Mouse (Mus musculus) brown adipose tissue, adult 24 weeks (tissue): Measurements from ENCODE around the gene Slc25a20. TPM values are rescaled to one million over a fixed set of nuclear protein-coding genes. Genes with fewer than 3 reads are reported as not detected.
"Not testable (repeated sequence)": the region's sequence is repeated elsewhere in the genome, so short reads cannot be mapped to it uniquely, and the experiment has no call there.

ENCODE experiments used
- H3K27ac ChIP-seq: fragments of 200-500 bp; replicated peaks from 2 replicates; pipeline ENCODE4 v1.5.1; 2012; ENCODE audit warnings: low read depth, mild to moderate bottlenecking, low read length
- H3K4me1 ChIP-seq: fragments of 200-500 bp; 2 replicates; pipeline ENCODE4 v1.6.1; 2012; ENCODE audit warnings: low read length, mixed read lengths; ENCODE audit not compliant: control insufficient read depth, insufficient read depth, insufficient read length
- H3K4me3 ChIP-seq: fragments of 200-500 bp; 2 replicates; pipeline ENCODE4 v1.5.1; 2012; ENCODE audit warnings: low read depth, mild to moderate bottlenecking, low read length, moderate library complexity; ENCODE audit not compliant: insufficient read depth
- polyA plus RNA-seq: library from polyadenylated mRNA; stranded (reverse); fragments of >200 nt; gene quantifications from 2 replicates; pipeline ENCODE4 v1.2.4, GENCODE M21; 2012; ENCODE audit not compliant: missing spikeins, insufficient read depth, insufficient read length

Slc25a20 gene
- polyA plus RNA-seq, 1 experiment: 591 TPM

DNA sequence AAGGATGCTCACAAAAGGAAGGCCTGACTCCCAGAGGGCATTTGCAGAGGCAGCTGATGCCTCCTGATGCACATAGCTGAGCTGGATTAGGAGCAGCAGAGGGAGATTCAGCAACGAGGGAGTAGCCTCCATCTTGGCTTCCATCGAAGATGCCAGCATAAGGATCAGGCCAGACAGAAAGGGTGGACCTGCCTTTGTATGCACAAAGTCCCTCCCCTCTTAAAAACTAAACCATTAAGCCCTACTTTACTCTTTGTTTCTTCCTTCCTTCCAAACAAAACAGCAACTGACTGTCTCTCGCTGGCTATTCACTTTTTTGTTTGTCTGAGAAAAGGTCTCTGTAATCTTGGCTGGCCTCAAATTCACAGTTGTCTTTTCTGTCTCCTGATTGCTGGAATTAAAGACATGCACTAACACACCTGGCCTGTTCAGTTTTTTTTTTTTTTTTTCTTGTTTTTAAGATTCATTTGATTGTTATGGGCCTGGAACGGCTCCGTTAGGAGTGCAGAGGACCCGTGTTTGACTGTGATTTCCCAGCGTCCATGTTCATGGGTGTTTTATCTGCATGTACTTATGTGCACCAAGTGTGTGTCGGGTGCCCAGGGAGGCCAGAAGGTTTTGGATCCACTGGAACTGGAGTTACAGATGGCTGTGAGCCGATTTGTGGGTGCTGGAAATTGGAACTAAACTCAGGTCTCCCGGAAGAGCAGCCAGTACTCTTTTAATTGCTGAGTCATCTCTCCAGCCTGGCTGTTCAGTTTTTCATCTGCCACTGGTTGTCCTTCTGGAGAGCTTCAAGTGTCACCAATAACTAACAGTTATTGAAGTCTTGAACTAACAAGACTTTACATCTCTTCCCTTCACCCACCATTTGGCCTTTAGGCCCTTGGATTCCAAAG, 7.1 kb upstream of the Slc25a20 start:
- H3K4me3 ChIP-seq: no peak overlapping the region
- no peaks in the 10 kb centered on the region for H3K4me1 ChIP-seq
- no peak overlapping the region; the same call in none of the 2 replicates for H3K27ac ChIP-seq

- H3K4me3 ChIP-seq: not testable (repeated sequence)
These were observed 6.0 kb upstream of the Slc25a20 start for GRCm38 (mm10) chr9:108655865-108656264.

GRCm38 (mm10) chr9:108662660-108663059, 772 bp downstream of the Slc25a20 start:
- H3K27ac ChIP-seq: peak overlapping the region; percentile 96
- H3K4me1 ChIP-seq: no peaks in the 10 kb centered on the region
- peak overlapping the region; percentile 94 for H3K4me3 ChIP-seq

More at GRCm38 (mm10) chr9:108655865-108656264, 6.0 kb upstream of the Slc25a20 start:
- not testable (repeated sequence) for H3K4me1 ChIP-seq, H3K27ac ChIP-seq

DNA sequence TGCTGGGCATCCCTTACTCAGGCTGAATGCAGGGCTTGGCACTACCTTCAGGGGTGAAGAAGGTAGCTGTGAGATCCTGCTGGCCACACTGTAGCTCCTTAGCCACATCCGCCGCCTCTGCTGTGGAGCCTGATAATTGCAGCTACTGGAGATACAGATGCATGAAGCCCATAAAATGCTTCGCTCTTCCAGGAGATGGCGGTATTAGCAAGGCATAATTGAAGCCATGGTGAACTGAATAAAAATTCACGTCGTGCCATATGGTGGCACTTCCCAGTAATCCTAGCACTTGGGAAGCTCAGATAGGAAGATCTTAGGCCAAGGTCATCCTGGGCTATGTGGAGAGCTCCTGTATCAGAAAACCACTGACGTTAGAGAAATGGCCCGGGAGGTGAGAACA, 8.0 kb downstream of the Slc25a20 start:
- H3K27ac ChIP-seq: no peak overlapping the region
- no peaks in the 10 kb centered on the region for H3K4me1 ChIP-seq
- H3K4me3 ChIP-seq: no peak overlapping the region

- no peak overlapping the region for H3K27ac ChIP-seq
- no peaks in the 10 kb centered on the region for H3K4me1 ChIP-seq
- H3K4me3 ChIP-seq: no peak overlapping the region
These were observed 11.3 kb downstream of the Slc25a20 start for GRCm38 (mm10) chr9:108673151-108673550.

DNA sequence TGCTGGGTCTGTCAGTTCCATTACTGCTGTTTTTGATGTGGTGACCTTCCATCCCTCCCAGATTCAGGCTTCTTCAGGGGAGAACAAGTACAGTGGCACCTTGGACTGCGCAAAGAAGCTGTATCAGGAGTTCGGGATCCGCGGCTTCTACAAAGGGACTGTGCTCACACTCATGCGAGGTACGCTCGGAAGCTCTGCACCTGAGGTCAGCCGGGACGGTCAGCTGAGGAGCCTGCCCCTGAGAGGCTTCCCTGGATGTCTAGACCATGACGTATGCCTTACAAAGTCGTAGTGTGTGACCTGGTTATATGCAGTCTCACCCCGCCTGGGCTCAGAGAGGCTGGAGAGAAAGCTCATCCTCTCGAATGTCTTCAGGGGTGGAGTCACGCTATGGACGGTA, 18.1 kb downstream of the Slc25a20 start:
- no peaks in the 10 kb centered on the region for H3K4me1 ChIP-seq
- no peak overlapping the region for H3K27ac ChIP-seq
- no peak overlapping the region for H3K4me3 ChIP-seq

GRCm38 (mm10) chr9:108686475-108686887, 24.6 kb downstream of the Slc25a20 start:
- no peak overlapping the region for H3K27ac ChIP-seq
- H3K4me1 ChIP-seq: no peaks in the 10 kb centered on the region
- H3K4me3 ChIP-seq: no peak overlapping the region

DNA sequence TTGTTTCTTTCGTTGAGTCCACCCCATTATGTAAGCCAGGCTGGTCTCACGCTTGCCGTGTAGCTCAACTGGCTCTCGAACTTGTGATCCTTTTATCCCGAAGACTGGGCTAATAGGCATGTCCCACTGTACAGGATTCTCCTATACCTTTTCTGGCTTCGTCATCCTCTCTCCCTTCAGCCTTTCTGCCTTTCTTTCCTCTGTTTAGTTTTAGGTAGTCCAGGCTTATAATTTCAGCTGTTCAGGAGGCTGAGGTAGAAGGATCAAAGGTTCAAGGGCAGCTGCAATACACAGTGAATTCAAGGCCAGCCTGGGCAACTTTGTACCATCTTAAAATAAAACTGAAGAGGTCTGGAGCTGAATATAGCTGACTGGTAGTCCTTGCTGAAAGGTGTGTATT, 25.3 kb downstream of the Slc25a20 start:
- Histone ChIP-seq H3K27ac (no peak overlapping the region), H3K4me1 (no peaks in the 10 kb centered on the region), H3K4me3 (no peak overlapping the region)

- no peak overlapping the region for H3K27ac ChIP-seq
- H3K4me3 ChIP-seq: no peak overlapping the region
- H3K4me1 ChIP-seq: no peaks in the 10 kb centered on the region
These were observed 25.8 kb downstream of the Slc25a20 start for GRCm38 (mm10) chr9:108687686-108688085.

- Histone ChIP-seq H3K4me1 (no peaks in the 10 kb centered on the region), H3K27ac (no peak overlapping the region), H3K4me3 (no peak overlapping the region)
These were observed 26.6 kb downstream of the Slc25a20 start for GRCm38 (mm10) chr9:108688451-108688850.

DNA sequence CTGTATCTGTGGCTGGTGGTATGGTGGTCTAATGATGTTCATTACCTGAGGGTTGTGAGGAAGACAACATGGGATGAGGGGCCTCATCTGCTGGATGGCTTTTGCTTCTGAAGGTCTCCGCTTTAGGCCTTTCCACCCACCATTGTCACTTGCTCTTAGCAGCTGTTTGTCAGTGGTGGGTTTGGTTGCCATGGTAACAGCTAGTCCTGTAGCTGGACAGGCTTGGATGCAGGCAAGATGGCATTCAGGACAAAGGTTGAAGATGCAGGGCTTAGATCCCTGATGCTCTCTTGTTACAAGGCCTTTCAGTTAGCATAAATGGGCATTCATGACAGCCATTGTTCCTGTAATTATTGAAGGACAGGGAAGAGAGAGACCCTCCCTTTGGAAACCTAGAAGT, 27.2 kb downstream of the Slc25a20 start, which contains the start of gene Prkar2a:
Gene Prkar2a (plus strand): TSS at position 209 of the 400 bp plus-strand sequence.
- Histone ChIP-seq H3K4me1 (no peaks in the 10 kb centered on the region), H3K27ac (no peak within 1 kb of the TSS), H3K4me3 (no peak within 1 kb of the TSS)

- Histone ChIP-seq H3K27ac (no peak overlapping the region), H3K4me1 (no peaks in the 10 kb centered on the region), H3K4me3 (no peak overlapping the region)
These were observed 28.1 kb downstream of the Slc25a20 start for GRCm38 (mm10) chr9:108689993-108690392.

DNA sequence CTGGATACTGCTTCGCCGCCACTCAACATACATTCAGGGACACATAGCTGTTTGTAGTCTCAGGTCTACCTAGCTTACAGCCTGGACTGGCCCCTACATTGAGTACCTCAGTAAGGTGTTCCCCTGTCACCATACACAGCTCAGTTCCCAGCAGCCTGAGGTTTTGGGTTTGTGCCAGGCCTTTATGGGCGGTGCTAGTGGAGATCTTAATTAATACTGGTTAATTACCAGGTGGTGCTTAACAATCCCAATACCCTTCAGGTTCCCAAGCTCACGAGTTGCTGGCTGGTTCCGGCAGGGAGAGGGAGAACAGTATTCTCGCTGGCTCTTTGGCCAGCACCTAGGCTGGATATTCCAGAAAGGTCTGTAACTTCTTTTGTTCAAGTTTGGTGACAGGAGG, 29.0 kb downstream of the Slc25a20 start:
- Histone ChIP-seq H3K27ac (peak overlapping the region; percentile 19; the same call in 1 of the 2 replicates), H3K4me3 (no peak overlapping the region), H3K4me1 (no peaks in the 10 kb centered on the region)

- peak overlapping the region; percentile 88 for H3K4me3 ChIP-seq
- no peaks in the 10 kb centered on the region for H3K4me1 ChIP-seq
- H3K27ac ChIP-seq: peak overlapping the region; percentile 20; the same call in 1 of the 2 replicates
These were observed 29.5 kb downstream of the Slc25a20 start for GRCm38 (mm10) chr9:108691371-108691770.

DNA sequence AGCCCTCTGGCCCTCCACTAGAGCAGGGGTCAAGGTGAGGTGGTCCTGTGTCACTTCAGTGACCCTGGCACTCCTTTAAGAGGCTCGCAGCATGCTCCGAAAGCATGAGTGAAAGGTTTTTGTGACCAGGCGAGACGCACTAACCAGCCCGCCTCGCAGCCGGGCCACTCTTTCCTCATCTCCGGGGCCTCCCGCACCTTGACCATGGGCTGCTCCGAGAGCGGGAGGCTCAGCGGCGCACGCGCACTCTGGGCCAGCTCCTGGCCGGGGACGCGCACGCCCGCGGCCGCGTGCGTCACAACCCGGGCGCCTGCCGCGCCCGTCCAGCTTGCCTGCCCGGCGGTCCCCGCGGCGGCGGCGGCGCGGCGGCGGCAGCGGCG, 29.9 kb downstream of the Slc25a20 start:
- Histone ChIP-seq H3K27ac (peak overlapping the region; percentile 37), H3K4me1 (no peaks in the 10 kb centered on the region)

More for the DNA sequence above, 29.9 kb downstream of the Slc25a20 start:
- H3K4me3 ChIP-seq: peak overlapping the region; percentile 88
